Comparison of ENCODE assay signal across 20 mouse cellular contexts in the genomic region with DNA sequence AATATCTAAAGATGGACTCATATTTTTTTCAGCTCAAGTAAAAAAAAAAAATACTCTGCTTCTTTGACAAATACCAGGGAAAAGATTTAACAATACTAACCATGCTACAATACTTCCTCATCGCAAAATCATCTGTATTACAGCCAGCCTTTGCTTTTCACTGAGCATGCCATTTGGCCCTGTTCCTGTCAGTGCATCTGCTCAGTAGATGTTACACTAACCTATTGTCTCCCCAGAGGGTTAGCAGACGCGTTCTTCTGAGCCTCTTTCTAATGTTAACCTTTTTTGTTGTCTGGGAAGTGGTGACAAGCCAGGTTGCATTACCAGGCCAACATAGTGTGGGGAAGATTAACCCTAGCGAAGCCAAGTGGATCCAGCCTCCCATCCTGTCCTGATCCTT. TPM values are rescaled to one million over a fixed set of nuclear protein-coding genes. Genes with fewer than 3 reads are reported as not detected.
"Had no signal": no experiment of that assay in that cellular context is flagged by ENCODE, and none has a peak within 500 bp of the region (broad histone marks: within the 10 kb centered on the region; RNA-seq: fewer than 3 reads in every experiment).

No protein-coding gene starts in this region.

- H3K4me1 ChIP-seq: kidney, embryonic 15.5 days; liver, embryonic 13.5 days; midbrain, embryonic 13.5 days had no signal

- H3K36me3 ChIP-seq: kidney, embryonic 15.5 days; liver, embryonic 13.5 days; midbrain, embryonic 13.5 days had no signal

- H3K27ac ChIP-seq: kidney, embryonic 15.5 days; left cerebral cortex, adult 2 months; liver, embryonic 13.5 days; macrophage; midbrain, embryonic 13.5 days; stomach, postnatal 0 days had no signal

- H3K4me2 ChIP-seq: kidney, embryonic 15.5 days; liver, embryonic 13.5 days; lung, embryonic 14.5 days; midbrain, embryonic 13.5 days had no signal

- H3K4me3 ChIP-seq: kidney, embryonic 15.5 days; left cerebral cortex, adult 2 months; liver, embryonic 13.5 days; midbrain, embryonic 13.5 days had no signal

- H3K9me3 ChIP-seq: kidney, embryonic 15.5 days; liver, embryonic 13.5 days; midbrain, embryonic 13.5 days had no signal

- H3K9ac ChIP-seq: kidney, embryonic 15.5 days; liver, embryonic 13.5 days; lung, embryonic 14.5 days; midbrain, embryonic 13.5 days had no signal

- DNase-seq: kidney, adult 11 months; kidney, adult 8-10 months; kidney, postnatal 10 days; kidney, postnatal 36 days; liver, embryonic 13.5 days; lung, embryonic 14.5 days; right cerebral cortex, adult 18-20 months; right cerebral cortex, postnatal 14 days; right cerebral cortex, postnatal 4 days; thymus, adult 2 months; thymus, postnatal 14 days; thymus, postnatal 4 days had no signal

- ATAC-seq: lung, postnatal 0 days; midbrain, embryonic 13.5 days; midbrain, embryonic 16.5 days had no signal

- H3K27me3 ChIP-seq: kidney, embryonic 15.5 days; liver, embryonic 13.5 days; midbrain, embryonic 13.5 days had no signal

RNA-seq across cellular contexts. Expression of gene Shisa9, which starts 10.2 kb away (rescaled TPM):
- total RNA-seq: megakaryocyte, adult 5-6 weeks had no signal
